Mouse (Mus musculus) frontal cortex, adult (tissue): ENCODE results near the gene Lrrtm4.

Source experiments
- ATAC-seq: cut with Nextera tagmentation; 2 replicates; pipeline ENCODE4 v1.9.2; 2017; ENCODE audit warnings: mild to moderate bottlenecking, moderate library complexity, mixed read lengths; ENCODE audit not compliant: low TSS enrichment

The Lrrtm4 gene

DNA sequence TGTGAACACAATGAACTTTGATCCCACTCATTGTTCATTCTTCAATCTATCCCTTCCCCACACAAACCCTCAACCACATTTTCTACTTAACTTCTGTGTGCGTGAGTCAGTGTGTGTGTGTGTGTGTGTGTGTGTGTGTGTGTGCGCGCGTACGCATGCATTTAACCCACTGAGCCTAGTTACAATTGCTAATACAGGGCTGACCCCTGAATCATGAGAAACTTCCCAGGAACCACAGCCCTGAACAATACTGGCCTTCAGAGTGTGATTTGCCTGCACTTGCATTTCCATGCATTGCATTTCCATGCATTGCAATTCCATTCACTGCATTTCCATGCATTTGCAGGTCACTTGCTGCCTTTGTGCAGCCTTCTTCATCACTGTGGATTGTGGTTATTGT is 701.8 kb downstream of the Lrrtm4 start:
- ATAC-seq = no peak

DNA sequence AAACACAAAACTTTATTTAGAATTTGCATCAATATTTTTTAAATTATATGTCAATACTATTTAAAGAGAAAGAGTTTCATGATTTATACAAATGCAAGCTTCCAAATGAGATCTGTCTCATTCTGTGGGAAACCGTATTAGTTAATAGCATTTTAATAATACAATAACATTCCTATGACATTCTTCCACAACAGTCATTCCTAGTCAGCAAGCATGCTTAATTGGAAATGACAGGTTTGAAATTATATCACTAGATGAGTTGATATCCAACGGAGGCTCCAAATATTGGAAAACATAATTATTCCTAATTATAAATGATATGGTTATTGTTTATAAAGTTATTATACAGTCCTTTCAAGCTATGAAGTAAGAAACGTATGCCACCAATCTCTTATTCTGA is 714.7 kb downstream of the Lrrtm4 start:
- ATAC-seq = no peak

DNA sequence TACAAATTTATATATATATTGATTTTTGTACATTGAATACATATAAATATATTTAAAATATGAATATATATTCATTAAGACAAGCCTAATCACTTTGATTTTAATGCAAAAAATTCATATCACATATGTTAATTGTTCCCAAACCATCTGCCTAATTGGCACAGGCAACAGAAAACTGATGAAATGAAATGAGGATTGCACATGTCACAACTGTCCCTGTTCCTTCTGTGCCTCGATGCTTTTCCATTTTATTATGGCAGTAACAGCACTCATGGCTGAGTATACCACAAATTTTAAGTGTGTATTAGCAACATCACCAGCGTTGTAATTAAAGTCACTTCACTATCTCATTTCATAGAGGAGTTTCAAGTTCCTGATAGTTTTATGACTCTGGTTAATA is 732.1 kb downstream of the Lrrtm4 start:
- no peak for ATAC-seq

DNA sequence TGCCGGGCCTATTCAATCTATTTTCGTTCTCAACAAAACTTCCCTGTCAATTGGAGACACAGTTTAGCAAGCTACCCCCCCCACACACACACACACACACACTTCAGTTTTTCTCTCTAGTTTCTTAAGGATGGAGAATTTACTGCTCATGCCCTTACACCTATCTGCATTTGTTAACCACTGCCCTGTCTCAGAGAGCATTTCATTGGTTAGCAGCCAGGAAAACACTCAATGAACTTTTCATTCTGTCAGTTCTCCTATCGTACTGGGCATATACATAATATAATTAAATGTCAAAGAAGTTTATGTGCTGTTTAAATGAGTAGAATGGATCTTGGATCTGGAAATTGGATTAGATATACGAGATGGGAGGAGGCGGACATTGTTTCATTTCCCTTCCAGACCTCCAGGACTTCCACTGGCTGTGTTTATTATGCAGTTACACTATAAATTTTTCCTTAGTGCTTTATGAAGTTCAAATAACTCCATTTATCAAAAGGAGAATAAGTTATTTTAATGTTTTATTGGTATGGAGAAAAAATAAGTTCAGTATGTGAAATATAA is 742.0 kb downstream of the Lrrtm4 start:
- ATAC-seq = no peak

DNA sequence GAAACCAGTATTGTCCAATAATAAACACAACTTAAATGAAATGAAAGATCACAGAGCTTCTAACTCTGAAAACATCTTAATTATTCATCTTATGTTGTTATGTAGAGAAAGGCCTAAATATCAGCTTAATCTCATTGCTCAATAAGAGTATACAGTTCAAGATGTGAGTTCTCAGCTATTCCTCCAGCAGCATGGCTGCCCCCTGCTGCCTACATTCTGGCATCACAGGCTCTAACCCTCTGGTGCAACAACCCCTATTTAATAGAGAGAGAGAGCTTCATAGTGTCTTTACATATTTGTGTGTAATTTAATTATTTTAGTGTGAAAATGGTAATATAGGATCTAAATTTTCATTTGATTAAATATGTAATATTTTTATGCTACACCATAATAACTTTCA is 767.6 kb downstream of the Lrrtm4 start:
- 0 out of 2 replicates have a peak, but pooled peaks have one; percentile 54 for ATAC-seq

DNA sequence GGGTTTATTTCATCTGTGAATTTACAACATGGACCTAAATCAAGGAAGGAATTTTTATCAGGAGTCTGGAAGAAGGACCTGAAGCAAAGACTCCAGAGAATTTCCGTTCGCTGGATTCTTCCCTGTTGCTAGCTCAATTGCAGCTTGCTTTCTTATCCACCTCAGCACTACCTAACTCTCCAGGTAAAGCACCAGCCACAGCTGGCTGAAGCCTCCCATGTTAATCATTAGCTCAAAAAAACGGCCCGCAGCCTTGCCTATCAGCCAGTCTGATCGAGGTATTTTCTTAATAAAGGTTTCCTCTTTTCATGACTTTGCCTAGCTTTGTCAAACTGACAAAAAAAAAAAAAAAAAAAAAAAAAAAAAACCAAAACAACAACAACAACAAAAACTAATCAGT is 805.1 kb downstream of the Lrrtm4 start:
- no peak for ATAC-seq

DNA sequence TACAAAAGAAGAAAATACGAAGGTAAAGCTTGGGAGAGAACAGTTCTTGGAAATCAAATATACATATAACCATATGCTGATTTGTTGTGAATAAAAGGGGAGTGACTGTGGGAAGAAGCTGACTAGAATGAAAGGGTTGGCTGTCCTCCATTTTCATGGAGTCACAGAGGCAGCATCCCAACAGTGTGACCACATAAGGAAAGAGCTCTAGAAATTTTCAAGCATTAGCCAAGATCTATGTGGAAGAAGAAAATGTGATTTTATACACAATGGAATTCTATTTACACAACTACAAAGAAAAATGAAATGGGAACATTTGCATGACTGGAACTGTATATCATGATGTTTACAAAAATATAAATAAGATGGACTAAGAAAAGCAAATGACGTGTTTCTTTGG is 821.1 kb downstream of the Lrrtm4 start:
- no peak for ATAC-seq

DNA sequence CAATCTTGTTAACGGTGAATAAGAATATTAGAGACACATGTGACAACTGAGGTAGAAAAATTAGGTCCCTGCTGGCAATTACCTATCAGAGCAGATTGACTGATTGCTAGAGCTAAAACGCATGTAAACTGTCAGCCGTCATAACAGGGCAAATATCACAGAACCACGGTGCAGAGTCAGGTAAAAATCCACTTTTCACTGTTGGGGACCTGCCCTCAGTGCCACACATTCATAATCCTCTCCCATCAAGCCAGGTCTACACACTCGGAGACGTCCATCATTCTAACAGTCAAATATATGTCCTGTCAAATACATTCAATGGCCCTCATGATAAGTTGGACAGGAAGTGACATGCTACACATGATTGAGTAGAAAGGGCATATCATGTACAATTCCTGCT is 826.6 kb downstream of the Lrrtm4 start:
- ATAC-seq = no peak

DNA sequence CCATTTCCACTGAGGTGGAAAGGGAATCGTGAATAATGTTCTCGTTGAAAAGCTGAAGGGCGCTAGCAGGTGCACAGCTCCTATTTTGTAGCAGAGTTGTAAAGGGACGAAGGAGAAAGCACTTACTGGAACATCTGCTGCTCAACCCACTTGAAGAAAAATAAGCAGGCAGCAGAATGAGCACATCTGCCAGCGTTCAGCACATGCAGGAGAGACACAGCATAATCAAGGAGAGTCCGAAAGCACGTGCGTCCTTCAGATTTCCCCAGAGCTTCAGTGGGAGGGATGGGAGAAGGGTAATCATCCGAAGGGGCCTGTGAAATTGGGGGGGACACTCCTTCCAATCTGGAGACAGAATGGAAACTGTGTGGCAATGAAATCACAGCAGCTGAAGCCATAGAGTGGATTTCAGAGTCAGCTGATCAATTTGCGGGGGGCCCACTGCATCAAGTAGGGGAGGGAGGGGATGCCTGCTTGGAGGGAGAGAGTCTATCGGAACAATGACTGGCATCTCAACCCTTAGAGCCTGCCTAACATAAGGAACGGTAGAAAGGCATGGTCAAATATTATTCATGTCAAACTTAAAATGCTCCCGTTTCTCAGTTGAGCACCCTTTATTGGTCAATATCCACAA is 838.4 kb downstream of the Lrrtm4 start:
- peak; percentile 91 for ATAC-seq
